ENCODE assay signal across 19 mouse cellular contexts in genomic region chr16:95826681-95827401, GRCm38 (mm10).
DNase-seq lines count a peak whose midpoint lies in the region; ATAC-seq and TF ChIP-seq lines count a peak whose summit lies in the region.
"Had no signal": no experiment of that assay in that cellular context is flagged by ENCODE, and none has a peak within 500 bp of the region (broad histone marks: within the 10 kb centered on the region; RNA-seq: fewer than 3 reads in every experiment).

No protein-coding gene starts in this region.

- no peak overlapping the region for H3K9ac ChIP-seq in kidney, postnatal 0 days (ENCODE audit: low read depth, low read length)
- H3K9ac ChIP-seq: forebrain, embryonic 13.5 days; lung, embryonic 15.5 days had no signal

- no peaks in the 10 kb centered on the region for H3K9me3 ChIP-seq in kidney, postnatal 0 days (replicated peaks; ENCODE audit: low read length)
- H3K9me3 ChIP-seq: forebrain, embryonic 13.5 days; lung, embryonic 15.5 days had no signal

- H3K4me1 ChIP-seq in kidney, postnatal 0 days (replicated peaks; ENCODE audit: insufficient read depth, low read length) = peaks cover 21% of the 10 kb centered on the region

- no peak for ATAC-seq in kidney, postnatal 0 days (replicated peaks; ENCODE audit: low FRiP score, low read depth)
- peak; percentile 59 for ATAC-seq in activated CD4-positive, CD25-positive, alpha-beta regulatory T cell, adult 4 months
- ATAC-seq in megakaryocyte-erythroid progenitor cell, adult 5-6 weeks (replicated peaks; ENCODE audit: low FRiP score, low TSS enrichment, poor library complexity, severe bottlenecking) = no peak
- ATAC-seq: forebrain, embryonic 13.5 days had no signal

- peak; percentile 27 to 36 for DNase-seq in cerebellum, postnatal 10 days
- no peak for DNase-seq in cerebellum, adult 9-10 months
- peak; percentile 87 for DNase-seq in kidney, postnatal 0 days (ENCODE audit: low spot score)
- no peak for DNase-seq in kidney, postnatal 36 days
- DNase-seq in layer of hippocampus, adult 11-12 months (ENCODE audit: low spot score) = no peak
- DNase-seq: cerebellum, postnatal 25 days; gastrocnemius, postnatal 14 days; heart, postnatal 36 days; kidney, postnatal 10 days; midbrain, embryonic 14.5 days; right cerebral cortex, adult 18-20 months; thymus, postnatal 36 days had no signal

- H3K79me2 ChIP-seq in myocyte (ENCODE audit: control insufficient read depth, insufficient read depth) = no peaks in the 10 kb centered on the region

- no peaks in the 10 kb centered on the region for H3K36me3 ChIP-seq in kidney, postnatal 0 days (ENCODE audit: insufficient read depth, low read length)
- no peaks in the 10 kb centered on the region for H3K36me3 ChIP-seq in myocyte (ENCODE audit: control insufficient read depth, insufficient read depth)
- H3K36me3 ChIP-seq: lung, embryonic 15.5 days had no signal

- TF ChIP-seq POLR2A in myocyte (IDR thresholded peaks at IDR 0.05; ENCODE audit: insufficient read length, low read depth) = no peak

- H3K27ac ChIP-seq in kidney, postnatal 0 days = no peak overlapping the region
- H3K27ac ChIP-seq: forebrain, embryonic 13.5 days; stomach, postnatal 0 days had no signal

- 38% methylated on average over 5 of the region's 5 CpGs for WGBS in kidney, postnatal 0 days

- H3K4me2 ChIP-seq in kidney, postnatal 0 days (ENCODE audit: low read length) = no peak overlapping the region
- H3K4me2 ChIP-seq in myocyte (ENCODE audit: low read depth) = peak overlapping the region; percentile 37
- H3K4me2 ChIP-seq: forebrain, embryonic 13.5 days; lung, embryonic 15.5 days had no signal

- TF ChIP-seq CTCF in kidney, postnatal 0 days (IDR thresholded peaks at IDR 0.05; ENCODE audit: low read depth) = no peak

- H3ac ChIP-seq in myocyte (ENCODE audit: control insufficient read depth, insufficient read length) = no peak overlapping the region

- H3K4me3 ChIP-seq in kidney, postnatal 0 days (replicated peaks; ENCODE audit: low read depth, low read length) = no peak overlapping the region
- no peak overlapping the region for H3K4me3 ChIP-seq in myocyte
- H3K4me3 ChIP-seq: forebrain, embryonic 13.5 days; lung, embryonic 15.5 days had no signal

- no peaks in the 10 kb centered on the region for H3K27me3 ChIP-seq in kidney, postnatal 0 days (ENCODE audit: insufficient read depth, low read length)
- H3K27me3 ChIP-seq in myocyte (ENCODE audit: control insufficient read depth, insufficient read depth, insufficient read length) = no peaks in the 10 kb centered on the region
- H3K27me3 ChIP-seq: forebrain, embryonic 13.5 days; lung, embryonic 15.5 days; Patski had no signal

TF ChIP-seq in myocyte, 11 proteins besides CTCF, POLR2A, EP300 and RAD21:
- no peak for TF ChIP-seq USF1 (IDR thresholded peaks at IDR 0.05; ENCODE audit: low read depth)
- no peak for TF ChIP-seq POLR2AphosphoS2 (IDR thresholded peaks at IDR 0.05; ENCODE audit: insufficient read length, low read depth)
- no peak for TF ChIP-seq MYOG (IDR thresholded peaks at IDR 0.05; ENCODE audit: control insufficient read depth in 1 of 3, insufficient read depth in 1 of 3, insufficient read length in 2 of 3, low read depth in 2 of 3)
- TF ChIP-seq MYOD1 (IDR thresholded peaks at IDR 0.05; ENCODE audit: control insufficient read depth in 1 of 3, insufficient read length in 2 of 3, low read depth in 2 of 3) = no peak
- no peak for TF ChIP-seq SRF (IDR thresholded peaks at IDR 0.05; ENCODE audit: control insufficient read depth, insufficient read length, low read depth)
- TF ChIP-seq CEBPB (IDR thresholded peaks at IDR 0.05; ENCODE audit: insufficient read depth, poor library complexity, severe bottlenecking) = no peak
- TF ChIP-seq MAX (IDR thresholded peaks at IDR 0.05; ENCODE audit: low read depth) = no peak
- TF ChIP-seq E2F4 (IDR thresholded peaks at IDR 0.05; ENCODE audit: insufficient read depth) = no peak
- no peak for TF ChIP-seq TCF12 (IDR thresholded peaks at IDR 0.05; ENCODE audit: insufficient read depth, poor library complexity, severe bottlenecking)
- TF ChIP-seq TCF3 (IDR thresholded peaks at IDR 0.05; ENCODE audit: insufficient read length, low read depth) = no peak
- no peak for TF ChIP-seq REST (IDR thresholded peaks at IDR 0.05; ENCODE audit: insufficient read depth, insufficient read length)

Comparison
In these comparisons a context has a peak if more than half of its experiments do, and no peak if none do; other contexts are left out.
1. DNase-seq: peak in cerebellum, postnatal 10 days (2 of 2) and kidney, postnatal 0 days (single experiment); none in cerebellum, adult 9-10 months (single experiment), kidney, postnatal 36 days (0 of 2) and layer of hippocampus, adult 11-12 months (single experiment).